Mouse (Mus musculus) embryonic stem cell, embryonic (primary cell): ENCODE results near the gene Acap2.

Source experiments
- CTCF ChIA-PET, 4 experiments: fragments of 300-600 bp in 2 of 4; fragments of 350-600 bp in 2 of 4; sonication (Branson Sonifier 250); formaldehyde crosslinking; loops; one replicate each; lab custom pipeline; 2022; ENCODE audit warnings: inconsistent platforms in 2 of 4; lab: Charles Lee
- POLR2A ChIA-PET, 4 experiments: fragments of 300-600 bp in 2 of 4; fragments of 350-600 bp in 2 of 4; sonication (Branson Sonifier 250); formaldehyde crosslinking; loops; one replicate each; lab custom pipeline; 2022; ENCODE audit warnings: antibody characterized with exemption in 4 of 4, inconsistent platforms in 1 of 4; lab: Charles Lee

The Acap2 gene

DNA sequence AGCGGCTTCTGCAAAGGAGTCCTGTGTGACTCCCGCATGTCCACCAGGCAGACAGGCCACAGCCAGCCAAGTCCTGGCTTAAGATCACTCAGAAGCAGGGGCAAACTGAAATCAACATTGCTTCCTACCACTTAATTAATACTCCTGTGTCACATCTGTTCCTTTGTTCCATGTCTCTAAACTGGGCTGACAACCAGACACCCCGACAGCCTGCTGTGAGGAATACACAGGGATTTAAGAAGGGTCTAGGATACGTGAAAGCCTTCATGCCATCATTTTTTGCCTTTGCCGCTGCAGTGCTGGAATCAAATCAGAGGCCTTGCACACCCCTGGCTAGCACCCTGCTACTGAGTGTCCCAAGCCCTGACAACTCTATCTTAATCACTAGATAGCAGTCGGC is 12.8 kb downstream of the Acap2 start:
- ChIA-PET CTCF (no interaction called here), POLR2A (interaction anchor here in 1 of 4 experiments (1.4 kb wide), 1 partner anchor 13 kb away, joined by 4 read pairs; the partner anchor contains the start of gene Acap2)

DNA sequence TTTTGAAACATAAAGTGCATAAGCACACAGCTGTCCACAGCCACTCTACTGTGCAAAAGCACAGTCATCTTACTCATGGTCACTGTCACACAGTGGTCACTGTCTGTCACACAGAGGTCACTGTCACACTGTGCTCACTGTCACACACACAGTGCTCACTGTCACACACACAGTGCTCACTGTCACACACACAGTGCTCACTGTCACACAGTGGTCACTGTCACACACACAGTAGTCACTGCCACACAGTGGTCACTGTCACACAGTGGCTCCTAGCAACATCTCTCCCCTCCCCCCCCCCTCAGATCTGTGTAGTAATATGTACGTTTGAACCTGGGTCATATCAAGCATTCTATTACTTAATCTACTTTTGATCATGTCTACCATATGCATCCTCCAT is 13.9 kb downstream of the Acap2 start:
- POLR2A ChIA-PET = no interaction called here
- CTCF ChIA-PET = no interaction called here

DNA sequence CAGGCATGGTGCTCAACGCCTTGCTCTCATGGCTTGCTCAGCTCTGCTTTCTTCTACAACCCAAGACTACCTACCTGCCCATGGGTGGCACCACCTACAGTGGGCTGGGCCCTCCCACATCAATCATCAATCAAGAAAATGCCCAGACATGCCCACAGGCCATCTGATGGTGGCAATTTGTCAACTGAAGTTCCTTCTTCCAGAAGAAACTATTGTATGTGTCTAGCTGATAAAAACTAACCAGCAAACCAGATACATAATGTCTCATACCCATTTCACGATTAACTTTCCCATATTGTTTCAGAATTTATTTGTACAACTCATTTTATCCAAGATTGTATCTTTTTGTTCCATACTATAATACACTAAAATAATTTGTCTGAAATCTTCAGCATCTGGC is 15.3 kb downstream of the Acap2 start:
- ChIA-PET CTCF (no interaction called here), POLR2A (interaction anchor here in 1 of 4 experiments (1.4 kb wide), 1 partner anchor 8 kb away, joined by 5 read pairs; no protein-coding TSS in a partner anchor)

DNA sequence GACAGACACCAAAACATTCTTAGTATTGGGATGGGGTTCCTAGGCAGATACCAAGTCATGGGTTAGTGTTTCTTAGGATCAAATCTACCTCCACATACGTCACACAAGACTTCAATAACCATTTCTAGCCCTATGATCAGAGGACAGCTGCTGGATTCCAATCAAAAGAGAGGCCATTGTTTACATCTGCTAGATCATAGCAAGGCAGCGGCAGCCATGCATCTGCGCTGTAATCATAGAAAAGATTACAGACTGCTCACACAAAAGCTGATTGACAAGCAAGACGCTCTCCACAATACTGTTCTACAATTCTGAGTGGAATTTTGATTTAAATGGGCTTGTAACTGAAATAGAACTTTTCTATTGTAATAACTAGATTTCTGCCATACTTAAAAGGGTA is 16.3 kb downstream of the Acap2 start:
- CTCF ChIA-PET = interaction anchor here in 1 of 4 experiments (0.6 kb wide), 1 partner anchor 613 kb away, joined by 4 read pairs; no protein-coding TSS in a partner anchor

DNA sequence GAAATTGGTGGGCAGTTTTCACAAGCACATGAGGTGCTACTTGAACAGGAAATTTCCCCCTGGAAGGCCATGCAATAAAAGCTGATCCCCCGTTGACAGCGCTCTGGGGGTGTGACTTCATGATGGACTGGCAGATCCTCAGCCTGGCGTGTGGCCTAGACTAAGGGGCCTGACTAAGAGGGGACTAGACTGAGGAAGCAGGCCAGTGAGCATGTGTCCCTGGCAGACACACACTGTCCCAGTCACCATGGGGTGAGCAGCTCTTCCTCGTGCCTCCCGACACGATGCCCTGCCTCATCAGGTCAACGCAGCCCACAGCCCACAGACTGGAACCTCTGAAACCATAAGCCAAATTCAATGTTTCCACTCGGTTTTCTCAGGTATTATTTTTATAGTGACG is 18.5 kb downstream of the Acap2 start:
- ChIA-PET CTCF (no interaction called here), POLR2A (interaction anchor here in 2 of 4 experiments (0.9 to 2.9 kb wide), 4 partner anchors 9 to 18 kb away, joined by 3 to 11 read pairs (median 4); partner anchors contain the start of gene Acap2 (in 1 of the 2))

More for the DNA sequence above, 16.3 kb downstream of the Acap2 start:
- POLR2A ChIA-PET = interaction anchor here in 1 of 4 experiments (1.4 to 2.9 kb wide), 2 partner anchors 9 to 16 kb away, joined by 5 to 11 read pairs; partner anchors contain the start of gene Acap2

DNA sequence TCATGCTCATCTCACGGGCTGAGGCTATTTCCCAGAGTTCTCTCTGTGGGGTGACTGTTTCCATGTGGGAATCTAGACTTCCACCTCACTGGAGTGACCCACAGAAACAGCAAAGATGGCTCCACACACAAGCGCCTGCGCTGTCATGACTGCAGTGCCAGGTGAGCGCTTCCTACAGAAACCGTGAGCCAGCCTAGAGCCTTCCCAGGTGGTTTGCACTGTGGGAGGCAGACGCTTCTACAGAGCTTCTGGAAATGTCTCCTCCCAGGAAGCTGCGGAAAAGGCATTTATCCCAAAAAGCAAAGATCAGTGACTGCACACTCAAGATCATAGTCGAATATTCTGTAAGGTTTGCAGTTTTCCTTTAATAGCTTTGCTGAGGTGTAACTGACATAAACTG is 20.2 kb downstream of the Acap2 start:
- ChIA-PET CTCF (interaction anchor here in 3 of 4 experiments (0.5 to 1.3 kb wide), 3 partner anchors 10 to 474 kb away, joined by 3 to 7 read pairs (median 4); no protein-coding TSS in a partner anchor), POLR2A (interaction anchor here in 3 of 4 experiments (0.9 to 2.1 kb wide), 7 partner anchors 10 to 24 kb away, joined by 3 to 6 read pairs (median 4); partner anchors contain the start of gene Acap2 (in 1 of the 3))

DNA sequence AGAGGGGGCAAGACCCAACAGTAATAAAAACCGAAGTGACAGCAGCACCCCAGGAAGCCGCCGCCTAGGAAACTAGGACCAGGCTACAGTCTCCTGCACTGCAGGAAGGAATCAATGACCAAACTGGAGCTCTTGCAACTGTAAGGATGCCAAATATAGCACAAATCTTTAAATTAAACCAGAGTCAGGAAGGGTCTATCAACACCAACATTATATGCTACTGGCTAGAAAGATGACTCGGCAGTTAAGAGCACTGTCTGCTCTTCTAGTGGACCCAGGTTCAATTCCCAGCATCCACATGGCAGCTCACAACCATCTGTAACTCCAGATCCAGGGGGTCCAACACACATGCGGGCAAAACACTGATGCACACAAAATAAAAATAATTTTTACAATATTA is 21.7 kb downstream of the Acap2 start:
- CTCF ChIA-PET = no interaction called here
- POLR2A ChIA-PET = interaction anchor here in 2 of 4 experiments (0.9 to 1.1 kb wide), 3 partner anchors 12 to 94 kb away, joined by 3 to 4 read pairs (median 3); no protein-coding TSS in a partner anchor

DNA sequence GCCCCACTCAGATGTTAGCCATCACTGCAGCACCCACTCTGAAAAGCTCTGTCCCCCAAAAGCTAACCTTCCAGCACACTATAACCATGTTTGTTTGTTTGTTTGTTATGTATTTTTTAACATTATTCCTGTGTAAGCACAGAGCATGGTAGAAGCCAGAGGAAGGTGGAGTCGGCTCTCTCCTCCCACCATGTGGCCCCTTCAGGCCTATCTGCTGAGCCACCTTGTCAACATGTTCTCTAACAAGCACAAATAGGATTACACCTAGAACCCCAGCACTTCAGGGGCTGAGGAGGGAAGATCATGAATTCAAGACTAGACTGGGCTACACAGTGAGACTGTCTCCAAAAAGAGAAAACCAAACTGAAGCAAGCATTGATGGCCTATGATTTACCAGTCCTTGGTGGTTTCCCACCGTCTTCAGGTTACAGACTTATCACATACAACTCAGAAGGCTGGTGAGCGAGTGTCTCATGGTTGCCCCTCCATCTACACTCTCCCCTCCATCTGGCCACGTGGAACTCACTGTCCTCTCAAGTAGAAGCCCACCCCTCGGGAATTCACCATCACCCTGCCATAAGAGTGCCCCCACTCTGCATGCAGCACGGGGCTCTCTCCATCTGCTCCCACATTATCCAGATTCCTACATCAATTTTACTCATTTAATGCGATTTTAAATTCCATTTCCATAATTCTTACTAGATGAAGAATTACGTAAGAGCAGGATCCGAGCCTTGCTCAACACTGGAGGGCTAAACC is 26.0 kb downstream of the Acap2 start:
- CTCF ChIA-PET = interaction anchor here in 2 of 4 experiments (0.6 to 1.0 kb wide), 2 partner anchors 105 to 1172 kb away, joined by 3 to 7 read pairs; no protein-coding TSS in a partner anchor
- POLR2A ChIA-PET = no interaction called here

DNA sequence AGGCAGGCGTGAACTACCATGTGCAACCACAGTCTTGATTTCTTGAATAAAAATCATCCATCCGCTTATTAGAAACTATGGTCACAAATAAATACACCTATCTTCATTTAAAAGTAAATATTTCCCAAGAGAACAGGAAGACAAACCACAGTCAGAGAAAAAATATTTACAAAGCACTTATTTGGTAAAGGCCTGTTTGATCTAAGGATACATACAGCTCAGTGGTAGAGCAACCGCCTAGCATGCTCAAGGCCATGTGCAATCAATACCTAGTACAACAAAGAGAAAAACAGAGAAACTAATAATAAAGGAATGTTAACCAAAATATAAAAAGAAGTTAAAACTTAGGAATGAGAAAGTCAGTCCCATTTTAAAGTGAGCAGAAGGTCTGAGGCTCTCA is 28.8 kb downstream of the Acap2 start:
- ChIA-PET POLR2A (no interaction called here), CTCF (no interaction called here)

DNA sequence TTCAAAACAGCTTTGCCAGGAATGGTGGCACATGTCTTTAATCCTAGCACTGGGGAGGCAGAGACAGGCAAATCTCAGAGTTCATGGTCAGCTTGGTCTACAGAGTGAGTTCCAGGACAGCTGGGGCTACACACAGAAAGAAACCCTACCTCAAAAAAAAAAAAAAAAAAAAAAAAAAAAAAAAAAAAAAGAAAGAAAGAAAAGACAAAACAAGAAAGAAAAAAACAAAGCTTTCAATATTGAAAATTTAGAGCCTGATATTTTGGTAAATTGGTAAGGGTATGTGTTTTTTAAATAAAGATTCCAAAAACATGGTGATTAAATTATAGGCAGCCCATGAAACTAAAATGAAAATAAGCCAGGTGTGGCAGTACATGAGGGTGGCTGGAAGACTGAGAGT is 29.6 kb downstream of the Acap2 start:
- CTCF ChIA-PET = interaction anchor here in 3 of 4 experiments (0.6 to 0.8 kb wide), 4 partner anchors 15 to 173 kb away, joined by 4 to 9 read pairs (median 7); no protein-coding TSS in a partner anchor
- POLR2A ChIA-PET = interaction anchor here in 3 of 4 experiments (0.6 to 1.2 kb wide), 5 partner anchors 9 to 90 kb away, joined by 3 read pairs; partner anchors contain the start of gene Xxylt1 (in 1 of the 3)

DNA sequence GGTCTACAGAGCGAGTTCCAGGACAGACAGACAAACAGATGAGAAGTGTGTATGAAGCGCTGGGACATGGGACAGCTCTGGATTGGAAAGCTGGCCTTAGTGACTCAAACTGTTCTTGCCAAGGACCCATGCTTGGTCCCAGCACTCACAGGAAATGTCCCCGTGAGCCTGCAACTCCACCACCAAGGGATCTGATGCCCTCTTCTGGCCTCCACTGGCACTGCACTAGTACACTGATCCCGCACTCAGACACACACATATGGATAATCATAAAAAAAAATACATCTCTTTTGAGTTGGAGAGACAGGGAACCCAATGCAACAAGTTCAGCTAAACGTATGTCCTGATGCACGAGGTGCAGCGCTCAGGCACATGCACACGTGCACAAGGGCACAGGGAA is 30.7 kb downstream of the Acap2 start:
- POLR2A ChIA-PET = interaction anchor here (0.6 to 1.4 kb wide), 9 partner anchors 10 to 395 kb away, joined by 3 to 5 read pairs (median 3); partner anchors contain the start of genes Acap2 (in 1 of the 4) and Xxylt1 (in 1 of the 4)
- CTCF ChIA-PET = interaction anchor here in 2 of 4 experiments (0.6 to 1.4 kb wide), 4 partner anchors 10 to 99 kb away, joined by 3 to 9 read pairs (median 4); no protein-coding TSS in a partner anchor

DNA sequence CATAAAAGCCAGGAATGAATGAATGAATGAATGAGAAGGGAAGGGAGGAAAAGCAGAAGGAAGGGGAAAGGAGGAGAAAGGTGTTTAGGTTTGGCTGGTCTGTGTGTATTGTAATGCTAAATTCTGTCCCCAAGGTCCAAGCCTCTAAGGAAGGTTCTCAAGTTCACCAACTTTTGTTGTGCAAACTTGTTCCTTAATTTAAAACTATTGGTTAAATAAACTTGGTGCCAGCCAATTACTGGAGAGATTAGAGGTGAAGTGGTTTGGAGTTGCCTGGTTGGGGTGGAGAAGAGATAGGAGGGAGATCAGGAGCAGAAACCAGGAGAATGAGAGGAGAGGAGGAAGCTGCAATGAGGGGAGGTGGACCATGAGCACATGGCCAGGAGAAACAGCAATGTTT is 31.4 kb downstream of the Acap2 start:
- ChIA-PET CTCF (interaction anchor here in 1 of 4 experiments (0.6 to 1.4 kb wide), 2 partner anchors 58 to 99 kb away, joined by 3 to 4 read pairs; no protein-coding TSS in a partner anchor), POLR2A (interaction anchor here in 2 of 4 experiments (0.7 to 1.4 kb wide), 8 partner anchors 11 to 179 kb away, joined by 3 to 5 read pairs (median 4); partner anchors contain the start of gene Acap2 (in 1 of the 2))

DNA sequence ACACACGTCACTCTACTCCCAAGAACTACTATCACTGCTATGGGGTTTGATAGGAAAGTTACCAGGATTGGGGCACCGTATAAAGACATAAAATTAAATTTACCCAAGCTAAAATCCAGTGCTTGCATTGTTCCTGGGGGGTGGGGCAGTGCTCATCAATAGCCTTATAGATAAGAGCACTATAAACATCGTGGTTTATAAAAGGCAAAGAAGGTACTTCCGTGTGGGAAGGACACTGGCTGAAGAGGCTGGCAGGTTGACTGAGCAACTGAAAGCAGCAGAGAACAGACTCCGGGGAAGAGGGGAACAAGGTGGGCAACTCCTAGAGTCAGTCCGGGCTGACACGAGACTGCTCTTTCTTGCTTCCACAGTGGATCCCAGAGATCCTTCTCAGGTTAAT is 33.1 kb downstream of the Acap2 start:
- CTCF ChIA-PET = no interaction called here

DNA sequence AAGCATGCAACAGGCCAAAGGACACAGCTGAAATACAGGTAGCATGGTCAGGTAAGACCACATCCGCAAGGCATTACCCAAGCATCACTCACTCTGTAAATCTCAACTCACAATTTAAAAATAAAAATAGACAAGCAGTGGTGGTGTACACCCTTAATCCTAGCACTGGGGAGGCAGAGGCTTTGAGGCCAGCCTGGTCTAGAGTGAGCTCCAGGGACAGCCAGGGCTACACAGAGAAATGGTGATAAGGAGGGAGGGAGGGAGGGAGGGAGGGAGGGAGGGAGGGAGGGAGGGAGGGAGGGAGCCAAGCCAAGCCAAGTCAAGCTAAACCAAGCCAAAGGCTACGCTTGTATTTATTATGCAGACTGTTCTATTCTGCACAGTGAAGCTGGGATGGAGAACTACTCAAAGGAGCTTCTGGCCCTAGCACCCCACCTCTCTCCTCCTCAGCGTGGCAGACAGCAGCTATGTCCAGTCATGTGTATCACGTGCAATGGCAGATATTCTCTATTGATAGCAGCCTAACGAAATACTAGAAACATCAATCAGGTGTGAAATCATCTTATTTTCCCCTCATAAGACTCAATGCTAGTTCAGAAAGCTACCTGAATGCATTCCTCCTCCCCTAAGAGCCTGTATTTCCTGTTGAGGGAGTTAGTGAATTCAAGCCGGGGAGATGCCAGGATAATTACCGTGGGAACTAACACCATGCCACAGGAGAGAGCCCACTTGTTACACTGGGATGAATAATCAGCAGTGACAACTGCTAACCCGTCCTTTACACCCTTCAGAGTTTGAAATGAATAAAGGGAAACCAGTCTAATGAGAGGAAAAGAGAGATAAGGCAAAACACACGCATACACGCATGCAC is 33.8 kb downstream of the Acap2 start:
- ChIA-PET CTCF (interaction anchor here in 1 of 4 experiments (0.6 to 0.7 kb wide), 2 partner anchors 775 to 1418 kb away, joined by 3 to 4 read pairs; no protein-coding TSS in a partner anchor), POLR2A (interaction anchor here in 1 of 4 experiments (1.0 kb wide), 1 partner anchor 12 kb away, joined by 3 read pairs; no protein-coding TSS in a partner anchor)

More for the DNA sequence above, 33.1 kb downstream of the Acap2 start:
- POLR2A ChIA-PET = interaction anchor here in 1 of 4 experiments (0.8 to 1.0 kb wide), 2 partner anchors 12 to 339 kb away, joined by 3 read pairs; no protein-coding TSS in a partner anchor

DNA sequence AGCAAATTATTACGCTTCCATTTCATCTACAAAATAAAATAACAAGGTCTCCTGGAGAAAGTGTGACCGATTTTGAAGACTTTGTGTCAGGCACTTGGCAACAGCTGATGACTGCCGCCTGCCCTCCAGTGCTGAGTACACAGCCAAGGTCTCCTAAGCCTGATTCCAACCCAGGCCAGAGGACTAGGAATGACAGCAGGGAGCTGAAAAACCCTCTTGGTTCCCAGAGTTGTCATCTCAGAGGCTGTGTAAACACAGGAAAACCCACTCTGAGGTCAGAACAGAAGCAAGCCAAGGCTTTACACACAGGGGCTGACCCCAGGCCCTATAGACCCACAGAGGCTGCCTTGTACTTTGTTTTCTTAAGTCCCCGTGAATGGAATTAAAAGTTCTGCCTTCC is 35.1 kb downstream of the Acap2 start:
- CTCF ChIA-PET = no interaction called here
- POLR2A ChIA-PET = interaction anchor here in 1 of 4 experiments (0.6 kb wide), 1 partner anchor 474 kb away, joined by 4 read pairs; no protein-coding TSS in a partner anchor

DNA sequence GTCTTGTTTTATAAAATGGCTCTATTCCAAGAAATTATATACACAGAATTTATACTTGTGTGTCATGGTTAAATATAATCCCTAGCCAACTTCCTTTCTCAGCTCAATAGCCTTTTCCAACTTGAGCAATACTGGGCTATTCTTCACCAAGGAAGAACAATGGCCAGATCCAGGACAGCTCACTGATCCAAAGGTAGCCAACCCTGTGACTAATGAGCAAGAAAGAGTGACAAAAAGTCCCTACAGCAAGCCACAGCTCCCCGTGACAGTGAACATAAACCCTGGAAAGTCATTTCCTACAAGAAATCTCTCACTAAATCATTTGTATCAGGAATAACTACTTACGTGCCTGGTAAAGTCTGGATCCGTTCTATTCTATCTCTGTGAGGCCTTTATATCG is 35.6 kb downstream of the Acap2 start:
- POLR2A ChIA-PET = no interaction called here

DNA sequence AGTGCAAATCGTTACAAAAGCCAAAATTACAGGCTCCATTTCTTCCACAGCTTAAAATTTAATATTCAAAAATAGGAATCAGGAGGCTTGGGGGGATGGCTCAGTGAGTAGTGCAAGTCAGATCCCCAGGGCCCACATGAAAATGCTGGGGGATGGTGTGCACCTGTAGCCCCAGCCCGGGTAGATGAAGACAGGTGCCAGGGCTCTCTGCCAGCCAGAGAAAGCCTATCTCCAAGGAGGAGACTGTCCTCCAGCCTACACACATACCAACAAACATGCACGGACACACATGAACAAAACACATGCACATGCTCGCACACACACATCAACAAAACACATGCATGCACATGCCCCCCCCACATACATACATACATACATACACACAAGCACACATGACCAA is 36.9 kb downstream of the Acap2 start:
- POLR2A ChIA-PET = interaction anchor here in 1 of 4 experiments (0.6 kb wide), 1 partner anchor 843 kb away, joined by 3 read pairs; no protein-coding TSS in a partner anchor
- CTCF ChIA-PET = interaction anchor here in 1 of 4 experiments (0.6 kb wide), 1 partner anchor 294 kb away, joined by 3 read pairs; no protein-coding TSS in a partner anchor

More for the DNA sequence above, 35.6 kb downstream of the Acap2 start:
- CTCF ChIA-PET = no interaction called here

DNA sequence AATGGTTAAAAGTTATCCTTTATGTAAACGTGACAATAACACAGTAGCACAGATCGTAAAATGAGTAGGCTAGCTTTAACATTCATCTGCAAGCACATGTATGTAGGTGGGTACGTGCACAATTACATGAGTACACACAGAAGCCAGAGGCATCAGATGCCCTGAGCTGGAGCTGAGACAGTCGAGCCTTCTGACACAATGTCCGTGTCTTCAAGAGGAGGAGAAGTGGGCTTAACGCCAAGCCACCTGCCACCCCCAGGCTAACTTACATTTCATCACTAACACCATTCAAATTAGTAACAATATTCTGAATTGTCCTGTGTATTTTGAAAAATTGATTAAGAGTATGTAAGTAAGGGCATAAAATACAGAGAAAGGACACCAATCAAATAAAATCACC is 40.6 kb downstream of the Acap2 start:
- CTCF ChIA-PET = no interaction called here
- POLR2A ChIA-PET = interaction anchor here in 1 of 4 experiments (1.7 kb wide), 1 partner anchor 8 kb away, joined by 5 read pairs; no protein-coding TSS in a partner anchor
